In the genomic region with DNA sequence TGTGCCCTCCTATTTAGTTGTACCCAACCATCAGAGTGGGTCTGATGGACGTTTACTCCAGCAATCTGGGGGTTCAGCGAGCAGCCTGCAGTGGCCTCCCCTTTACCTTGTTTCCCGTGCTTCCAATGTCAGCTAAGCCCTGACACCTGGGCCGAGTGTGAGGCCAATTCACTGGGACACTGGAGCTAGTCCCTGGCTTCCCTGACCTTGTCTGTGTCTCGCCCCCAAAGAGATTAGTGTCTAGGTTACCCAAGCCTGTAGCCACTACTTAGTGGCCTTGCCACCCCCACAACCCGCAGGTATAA, we compare ENCODE assay signal across 21 mouse cellular contexts. TPM values are rescaled to one million over a fixed set of nuclear protein-coding genes. Genes with fewer than 3 reads are reported as not detected.
DNase-seq lines count a peak whose midpoint lies in the region; ATAC-seq and TF ChIP-seq lines count a peak whose summit lies in the region.
"Had no signal": no experiment of that assay in that cellular context is flagged by ENCODE, and none has a peak within 500 bp of the region (broad histone marks: within the 10 kb centered on the region; RNA-seq: fewer than 3 reads in every experiment).

A gene (plus strand): TSS at position 206 of the 305 bp plus-strand sequence.

- no peak for TF ChIP-seq CTCF in kidney, adult 2 months (conservative IDR thresholded peaks at IDR 0.05; ENCODE audit: insufficient read depth, insufficient read length, low read depth, low read length)
- TF ChIP-seq CTCF in E14TG2a.4 (conservative IDR thresholded peaks at IDR 0.05; ENCODE audit: low read length) = no peak
- no peak for TF ChIP-seq CTCF in ES-Bruce4 (IDR thresholded peaks at IDR 0.05; ENCODE audit: low read depth, low read length)
- no peak for TF ChIP-seq CTCF in cerebellum, adult 2 months (IDR thresholded peaks at IDR 0.05; ENCODE audit: borderline replicate concordance, insufficient read depth, low read depth, low read length)

- H3K27me3 ChIP-seq in kidney, embryonic 15.5 days = peaks cover 56% of the 10 kb centered on the region
- H3K27me3 ChIP-seq in kidney, adult 2 months (replicated peaks; ENCODE audit: control insufficient read depth, insufficient read depth, low read length) = no peaks in the 10 kb centered on the region
- H3K27me3 ChIP-seq in E14TG2a.4 (ENCODE audit: insufficient read depth, low read length) = peaks cover 25% of the 10 kb centered on the region
- no peaks in the 10 kb centered on the region for H3K27me3 ChIP-seq in ES-Bruce4 (ENCODE audit: control insufficient read depth, insufficient read depth, low read length, poor library complexity, severe bottlenecking)
- H3K27me3 ChIP-seq in limb, embryonic 10.5 days (ENCODE audit: low read depth, poor library complexity, severe bottlenecking) = peaks cover 67% of the 10 kb centered on the region
- no peaks in the 10 kb centered on the region; the same call in 1 of the 2 replicates for H3K27me3 ChIP-seq in cerebellum, adult 2 months (ENCODE audit: control insufficient read depth, insufficient read depth, low read length)

- no peak for ATAC-seq in kidney, embryonic 15.5 days (replicated peaks; ENCODE audit: low FRiP score)

- H3K36me3 ChIP-seq in kidney, embryonic 15.5 days = peaks cover 50% of the 10 kb centered on the region
- no peaks in the 10 kb centered on the region; the same call in 1 of the 2 replicates for H3K36me3 ChIP-seq in kidney, adult 2 months (ENCODE audit: control insufficient read depth, insufficient read depth, low read length)
- peaks cover 52% of the 10 kb centered on the region for H3K36me3 ChIP-seq in E14TG2a.4 (ENCODE audit: insufficient read depth, low read length)
- H3K36me3 ChIP-seq in ES-Bruce4 (ENCODE audit: control insufficient read depth, insufficient read depth, low read length, poor library complexity, severe bottlenecking) = peaks cover 43% of the 10 kb centered on the region
- H3K36me3 ChIP-seq in limb, embryonic 10.5 days = peaks cover 52% of the 10 kb centered on the region

- DNase-seq in kidney, adult 2 months = no peak
- DNase-seq in limb, embryonic 10.5 days (ENCODE audit: low spot score) = no peak
- no peak for DNase-seq in adipocyte (ENCODE audit: low spot score)
- DNase-seq in cerebellum, adult 2 months = no peak
- DNase-seq: adrenal gland, postnatal 10 days; cerebellum, adult 11 months; cerebellum, postnatal 36 days; gastrocnemius, postnatal 10 days; heart, postnatal 36 days; kidney, postnatal 14 days; lung, postnatal 36 days; thymus, postnatal 4 days had no signal

- H3K4me1 ChIP-seq in kidney, embryonic 15.5 days = peaks cover 27% of the 10 kb centered on the region
- H3K4me1 ChIP-seq in kidney, adult 2 months (ENCODE audit: control insufficient read depth, insufficient read depth, low read length) = no peaks in the 10 kb centered on the region
- H3K4me1 ChIP-seq in E14TG2a.4 (replicated peaks; ENCODE audit: low read depth, low read length) (peaks cover 99% of the 10 kb centered on the region), ES-Bruce4 (ENCODE audit: control insufficient read depth, insufficient read depth, low read length) (peaks cover 7% of the 10 kb centered on the region)
- H3K4me1 ChIP-seq in limb, embryonic 10.5 days = peaks cover 26% of the 10 kb centered on the region
- no peaks in the 10 kb centered on the region for H3K4me1 ChIP-seq in cerebellum, adult 2 months (ENCODE audit: control insufficient read depth, insufficient read depth, low read length)
- H3K4me1 ChIP-seq: neural tube, embryonic 13.5 days had no signal

- no peak for TF ChIP-seq EP300 in ES-Bruce4 (IDR thresholded peaks at IDR 0.05; ENCODE audit: insufficient read depth, low read depth, low read length)

- H3K9ac ChIP-seq in kidney, embryonic 15.5 days = no peak within 1 kb of the TSS
- H3K9ac ChIP-seq in ES-Bruce4 (ENCODE audit: low read depth, poor library complexity, severe bottlenecking) = no peak within 1 kb of the TSS
- H3K9ac ChIP-seq: heart, embryonic 13.5 days; liver, embryonic 14.5 days; neural tube, embryonic 13.5 days had no signal

- no peak within 1 kb of the TSS for H3K27ac ChIP-seq in kidney, embryonic 15.5 days
- no peak within 1 kb of the TSS for H3K27ac ChIP-seq in kidney, adult 2 months (ENCODE audit: insufficient read depth, low read depth, low read length)
- peak within 1 kb of the TSS; percentile 7; the same call in 1 of the 2 replicates for H3K27ac ChIP-seq in ES-Bruce4 (ENCODE audit: insufficient read depth, low read length)
- 0 out of 2 replicates have a peak within 1 kb of the TSS, but pooled peaks have one; percentile 10 for H3K27ac ChIP-seq in limb, embryonic 10.5 days
- H3K27ac ChIP-seq in cerebellum, adult 2 months (ENCODE audit: insufficient read depth, low read length) = no peak within 1 kb of the TSS
- H3K27ac ChIP-seq: forebrain, embryonic 10.5 days; heart, embryonic 13.5 days; liver, embryonic 14.5 days; neural tube, embryonic 13.5 days had no signal

- 50% methylated on average over 6 of the region's 6 CpGs for WGBS in kidney, embryonic 15.5 days
- 69% methylated on average over 6 of the region's 6 CpGs for WGBS in kidney, adult 2 months
- WGBS in limb, embryonic 10.5 days = 55% methylated on average over 6 of the region's 6 CpGs
- WGBS in cerebellum, adult 2 months = 73% methylated on average over 6 of the region's 6 CpGs

- peak within 1 kb of the TSS; percentile 36 for H3K4me2 ChIP-seq in kidney, embryonic 15.5 days
- H3K4me2 ChIP-seq: heart, embryonic 13.5 days; midbrain, embryonic 11.5 days; neural tube, embryonic 13.5 days had no signal

- no peak within 1 kb of the TSS for H3K4me3 ChIP-seq in kidney, embryonic 15.5 days (replicated peaks)
- no peak within 1 kb of the TSS for H3K4me3 ChIP-seq in kidney, adult 2 months (ENCODE audit: insufficient read depth, low read depth, low read length)
- H3K4me3 ChIP-seq in E14TG2a.4 (replicated peaks; ENCODE audit: low read length) (peak within 1 kb of the TSS; percentile 67), ES-Bruce4 (ENCODE audit: low read depth, low read length) (peak within 1 kb of the TSS; percentile 22)
- H3K4me3 ChIP-seq in limb, embryonic 10.5 days = peak within 1 kb of the TSS; percentile 20; the same call in 1 of the 2 replicates
- no peak within 1 kb of the TSS for H3K4me3 ChIP-seq in cerebellum, adult 2 months (replicated peaks; ENCODE audit: insufficient read depth, low read depth, low read length)
- H3K4me3 ChIP-seq: forebrain, embryonic 10.5 days; heart, embryonic 13.5 days; neural tube, embryonic 13.5 days had no signal

- no peak for TF ChIP-seq POLR2A in kidney, adult 2 months (IDR thresholded peaks at IDR 0.05; ENCODE audit: low read depth, low read length)
- TF ChIP-seq POLR2A in ES-Bruce4 (IDR thresholded peaks at IDR 0.05; ENCODE audit: insufficient read depth, low read length) = no peak
- TF ChIP-seq POLR2A in cerebellum, adult 2 months (IDR thresholded peaks at IDR 0.05; ENCODE audit: borderline replicate concordance, insufficient read depth, low read length) = no peak

- H3K9me3 ChIP-seq in kidney, embryonic 15.5 days (replicated peaks) = no peaks in the 10 kb centered on the region
- H3K9me3 ChIP-seq in E14TG2a.4 (ENCODE audit: low read length) (no peaks in the 10 kb centered on the region), ES-Bruce4 (replicated peaks; ENCODE audit: control insufficient read depth, insufficient read depth, low read length, poor library complexity, severe bottlenecking) (no peaks in the 10 kb centered on the region)
- no peaks in the 10 kb centered on the region for H3K9me3 ChIP-seq in limb, embryonic 10.5 days (replicated peaks)
- H3K9me3 ChIP-seq: forebrain, embryonic 10.5 days; heart, embryonic 13.5 days; neural tube, embryonic 13.5 days had no signal

RNA-seq across cellular contexts. Expression of the gene that starts here (rescaled TPM):
- polyA plus RNA-seq in kidney, embryonic 15.5 days (2015; fragmentation: Nextera tagmentation; extraction: Ambion mirVana) = not detected in 2 replicates
- polyA plus RNA-seq in kidney, adult 2 months (2012; rRNA removed) = not detected in 2 replicates
- not detected in 2 replicates for polyA plus RNA-seq in ES-Bruce4 (2011; ENCODE audit: insufficient read depth, insufficient read length, low read depth, missing spikeins)
- polyA plus RNA-seq in limb, embryonic 10.5 days (2016; fragmentation: Nextera tagmentation; extraction: Ambion mirVana) = not detected in 2 replicates
- 0.59 and 1.1 TPM in 2 replicates for polyA plus RNA-seq in cerebellum, adult 2 months (2012; rRNA removed)
- polyA plus RNA-seq: forebrain, embryonic 10.5 days; heart, embryonic 13.5 days; liver, embryonic 14.5 days; midbrain, embryonic 11.5 days; neural tube, embryonic 13.5 days; spleen, adult 2 months had no signal

Comparison
In these comparisons a context has a peak if more than half of its experiments do, and no peak if none do; other contexts are left out.
1. H3K27ac ChIP-seq: peak in ES-Bruce4 (single experiment) and limb, embryonic 10.5 days (single experiment); none in kidney, embryonic 15.5 days (single experiment), kidney, adult 2 months (single experiment) and cerebellum, adult 2 months (single experiment).
2. H3K4me3 ChIP-seq: peak in E14TG2a.4 (single experiment), ES-Bruce4 (single experiment) and limb, embryonic 10.5 days (single experiment); none in kidney, embryonic 15.5 days (single experiment), kidney, adult 2 months (single experiment) and cerebellum, adult 2 months (single experiment).